Mouse (Mus musculus) lung, postnatal 0 days (tissue): Measurements from ENCODE around the gene Zfp735. TPM values are rescaled to one million over a fixed set of nuclear protein-coding genes. Genes with fewer than 3 reads are reported as not detected.

Experiments used
- ATAC-seq: fragments of 200-750 bp; cut with Nextera tagmentation; 2 replicates; pipeline ENCODE4 v1.8.0; 2017; ENCODE audit warnings: moderate library complexity
- DNase-seq: peaks from one replicate; pipeline ENCODE4 v3.0.0-alpha.2; 2016; ENCODE audit warnings: low spot score
- H3K27ac ChIP-seq: fragments of 300-500 bp; sonication (generic); 2 replicates; pipeline ENCODE4 v1.5.1; 2014; ENCODE audit warnings: antibody characterized with exemption, mild to moderate bottlenecking, low read length, mixed read lengths
- H3K27me3 ChIP-seq: fragments of 300-500 bp; sonication (generic); replicated peaks from 2 replicates; pipeline ENCODE4 v1.6.1; 2014; ENCODE audit warnings: low read length, mixed read lengths; ENCODE audit not compliant: insufficient read depth
- H3K36me3 ChIP-seq: fragments of 300-500 bp; sonication (generic); 2 replicates; pipeline ENCODE4 v1.6.1; 2014; ENCODE audit warnings: low read length, mixed read lengths; ENCODE audit not compliant: insufficient read depth
- H3K4me1 ChIP-seq: fragments of 300-500 bp; sonication (generic); 2 replicates; pipeline ENCODE4 v1.6.1; 2014; ENCODE audit warnings: antibody characterized with exemption, low read depth, low read length, mixed read lengths; ENCODE audit not compliant: insufficient read depth
- H3K4me2 ChIP-seq: fragments of 300-500 bp; sonication (generic); replicated peaks from 2 replicates; pipeline ENCODE4 v1.6.1; 2014; ENCODE audit warnings: low read depth, mild to moderate bottlenecking, low read length, moderate library complexity, mixed read lengths
- H3K4me3 ChIP-seq: fragments of 300-500 bp; sonication (generic); 2 replicates; pipeline ENCODE4 v1.5.1; 2014; ENCODE audit warnings: low read depth, low read length
- H3K9ac ChIP-seq: fragments of 300-500 bp; sonication (generic); replicated peaks from 2 replicates; pipeline ENCODE4 v1.6.1; 2014; ENCODE audit warnings: low read depth, mild to moderate bottlenecking
- H3K9me3 ChIP-seq: fragments of 300-500 bp; sonication (generic); 2 replicates; pipeline ENCODE4 v1.6.1; 2016; ENCODE audit warnings: low read length, mixed read lengths
- CTCF ChIP-seq: IDR thresholded peaks from 2 replicates; pipeline ENCODE4 v1.5.1; 2016; ENCODE audit warnings: antibody characterized with exemption, mild to moderate bottlenecking
- EP300 ChIP-seq: IDR thresholded peaks from 2 replicates; pipeline ENCODE4 v1.6.1; 2016; ENCODE audit warnings: antibody characterized with exemption, mild to moderate bottlenecking, control low read depth
- WGBS: fragments of 180-500 bp; shearing (Covaris S2); extraction: QIAGEN DNeasy Blood & Tissue Kit; methylation state at CpG from one replicate; pipeline ENCODE4 v1.1.7; 2014; 5-methylcytosine and 5-hydroxymethylcytosine counted together
- polyA plus RNA-seq: library from polyadenylated mRNA; unstranded; fragments of >200 nt; fragmentation: Nextera tagmentation; extraction: Ambion mirVana; gene quantifications from 2 replicates; pipeline ENCODE4 v1.2.1, GENCODE M21; 2015

Zfp735 gene
- not detected in 2 replicates for polyA plus RNA-seq

DNA sequence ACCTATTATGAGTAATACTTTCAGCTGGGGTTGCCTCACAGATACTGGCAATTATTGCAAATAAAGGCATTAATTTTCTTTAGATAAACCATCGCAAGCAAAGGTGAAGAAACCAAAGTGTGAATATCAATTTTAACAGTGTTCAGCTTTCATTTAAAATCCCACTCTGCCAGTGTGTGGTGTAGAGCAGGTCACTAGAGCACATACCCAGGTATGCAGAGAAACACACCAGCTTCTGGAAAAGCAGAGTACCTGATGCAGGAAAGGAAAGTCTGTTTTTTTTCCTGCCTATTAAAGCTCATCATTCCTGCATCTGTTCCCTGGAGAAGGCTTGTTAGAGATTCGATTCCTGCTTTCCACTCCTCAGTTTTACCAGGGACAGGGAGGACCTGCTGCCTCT, at the start of gene Zfp735:
Gene Zfp735 (plus strand): TSS at position 301 of the 400 bp plus-strand sequence.
- Histone ChIP-seq H3K4me2 (no peak within 1 kb of the TSS), H3K27ac (no peak within 1 kb of the TSS), H3K27me3 (no peaks in the 10 kb centered on the region), H3K9ac (no peak within 1 kb of the TSS), H3K4me1 (no peaks in the 10 kb centered on the region), H3K36me3 (no peaks in the 10 kb centered on the region), H3K9me3 (no peaks in the 10 kb centered on the region), H3K4me3 (no peak within 1 kb of the TSS)
- DNase-seq, result no peak
- no peak for TF ChIP-seq CTCF
- no peak for TF ChIP-seq EP300
- WGBS, result 65% methylated on average over 2 of the region's 2 CpGs
- no peak for ATAC-seq

DNA sequence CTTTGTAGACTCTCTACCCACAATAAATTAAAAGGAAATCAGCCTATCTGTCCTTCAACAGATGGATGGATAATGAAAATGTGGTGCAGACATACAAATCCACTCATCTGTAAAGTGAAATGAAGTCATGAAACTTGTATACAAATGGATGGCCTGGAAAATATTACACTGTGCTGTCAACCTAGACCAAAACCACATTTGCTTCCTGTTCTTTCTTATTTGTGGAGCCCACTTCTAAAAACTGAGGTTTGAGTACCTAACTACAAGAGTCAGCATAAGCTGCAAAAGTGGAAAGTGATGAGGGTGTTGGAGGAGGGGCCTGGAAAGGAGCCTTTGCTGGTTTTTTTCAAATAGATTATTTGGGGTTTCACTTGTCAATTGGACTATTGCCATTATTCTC, 70.5 kb downstream of the Zfp735 start:
- ATAC-seq (no peak), DNase-seq (no peak)
- H3K4me3 ChIP-seq, result no peak overlapping the region
- no peak overlapping the region for H3K27ac ChIP-seq
- H3K9ac ChIP-seq, result no peak overlapping the region
- H3K27me3 ChIP-seq, result no peaks in the 10 kb centered on the region
- no peaks in the 10 kb centered on the region for H3K4me1 ChIP-seq
- H3K9me3 ChIP-seq, result no peaks in the 10 kb centered on the region
- TF ChIP-seq CTCF (no peak), EP300 (no peak)
- no peak overlapping the region for H3K4me2 ChIP-seq
- H3K36me3 ChIP-seq, result no peaks in the 10 kb centered on the region

Other genes with a start within 250 kb of the Zfp735 start
- not detected in 2 replicates for gene Olfr380, start 231.3 kb upstream of the Zfp735 start, polyA plus RNA-seq
- gene Olfr381, start 197.2 kb upstream of the Zfp735 start, polyA plus RNA-seq, result not detected in 2 replicates
- gene Olfr382, start 171.6 kb upstream of the Zfp735 start, polyA plus RNA-seq, result not detected in 2 replicates
- not detected in 2 replicates for gene Olfr385, start 95.8 kb upstream of the Zfp735 start, polyA plus RNA-seq
- not detected in 2 replicates for gene Olfr384, start 90.2 kb upstream of the Zfp735 start, polyA plus RNA-seq
- gene Olfr389, start 91.9 kb downstream of the Zfp735 start, polyA plus RNA-seq, result not detected in 2 replicates
- gene Olfr390, start 94.2 kb downstream of the Zfp735 start, polyA plus RNA-seq, result not detected in 2 replicates
- not detected in 2 replicates for gene Olfr391-ps, start 114.3 kb downstream of the Zfp735 start, polyA plus RNA-seq
- gene Olfr392, start 128.3 kb downstream of the Zfp735 start, polyA plus RNA-seq, result not detected in 2 replicates
- not detected in 2 replicates for gene Olfr393, start 162.7 kb downstream of the Zfp735 start, polyA plus RNA-seq
- not detected in 2 replicates for gene Olfr394, start 202.0 kb downstream of the Zfp735 start, polyA plus RNA-seq
- gene Olfr395, start 220.5 kb downstream of the Zfp735 start, polyA plus RNA-seq, result not detected in 2 replicates
- not detected in 2 replicates for gene Olfr23, start 247.9 kb downstream of the Zfp735 start, polyA plus RNA-seq